Comparison of ENCODE assay signal across 8 mouse cellular contexts in the genomic region with DNA sequence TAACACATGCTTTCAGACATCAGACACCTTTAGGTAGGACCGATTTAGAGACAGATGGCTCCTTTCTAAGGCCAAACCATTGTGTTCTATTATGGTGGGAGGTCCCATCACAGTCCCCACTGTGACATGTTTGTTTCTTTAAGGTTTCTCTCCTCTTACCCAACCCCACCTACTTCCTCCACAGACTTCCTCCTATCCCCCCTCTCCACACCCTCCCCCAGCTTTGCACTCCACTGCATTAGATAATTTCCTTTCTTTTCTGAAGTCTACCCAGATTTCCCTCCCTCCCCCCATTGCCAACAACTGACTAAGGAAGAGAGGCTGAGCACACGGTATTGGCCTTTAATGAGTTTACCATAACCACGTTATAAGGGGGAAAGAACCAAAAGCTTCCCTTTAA.
DNase-seq lines count a peak whose midpoint lies in the region; ATAC-seq lines count a peak whose summit lies in the region.
"Had no signal": no experiment of that assay in that cellular context is flagged by ENCODE, and none has a peak within 500 bp of the region (broad histone marks: within the 10 kb centered on the region; RNA-seq: fewer than 3 reads in every experiment).

No protein-coding gene starts in this region.

- ATAC-seq in heart, embryonic 11.5 days (replicated peaks; ENCODE audit: insufficient number of reproducible peaks, low FRiP score, low TSS enrichment), result peak; percentile 69; the same call in 1 of the 2 replicates
- no peak for ATAC-seq in midbrain, embryonic 15.5 days (replicated peaks)

- H3K4me3 ChIP-seq in heart, embryonic 11.5 days (ENCODE audit: low read depth, low read length), result no peak overlapping the region
- no peak overlapping the region for H3K4me3 ChIP-seq in midbrain, embryonic 15.5 days
- H3K4me3 ChIP-seq: myocyte had no signal

- H3K9ac ChIP-seq in heart, embryonic 11.5 days (ENCODE audit: low read depth, low read length), result no peak overlapping the region
- H3K9ac ChIP-seq in midbrain, embryonic 15.5 days, result no peak overlapping the region

- peak; percentile 15 to 26 for DNase-seq in B cell, adult 2 months
- peak; percentile 52 for DNase-seq in CD4-positive, CD25-positive, alpha-beta regulatory T cell, adult 2 months (ENCODE audit: low read depth, low spot score)
- peak; percentile 51 for DNase-seq in kidney, postnatal 14 days
- no peak for DNase-seq in Muller cell, postnatal 12 days (ENCODE audit: inconsistent ontology term)
- no peak for DNase-seq in cerebellum, adult 11 months

- H3K4me2 ChIP-seq in heart, embryonic 11.5 days, result peak overlapping the region; percentile 48
- peak overlapping the region; percentile 28 for H3K4me2 ChIP-seq in midbrain, embryonic 15.5 days

- peaks cover 25% of the 10 kb centered on the region for H3K4me1 ChIP-seq in heart, embryonic 11.5 days (ENCODE audit: control insufficient read depth, insufficient read depth, low read length)
- peaks cover 15% of the 10 kb centered on the region for H3K4me1 ChIP-seq in midbrain, embryonic 15.5 days

- no peaks in the 10 kb centered on the region for H3K9me3 ChIP-seq in heart, embryonic 11.5 days (replicated peaks; ENCODE audit: control insufficient read depth, low read length)
- no peaks in the 10 kb centered on the region for H3K9me3 ChIP-seq in midbrain, embryonic 15.5 days

- 24% methylated on average over 3 of the region's 3 CpGs for WGBS in heart, embryonic 11.5 days (ENCODE audit: insufficient replicate concordance)
- 19% methylated on average over 3 of the region's 3 CpGs for WGBS in midbrain, embryonic 15.5 days

- no peaks in the 10 kb centered on the region for H3K36me3 ChIP-seq in heart, embryonic 11.5 days (ENCODE audit: control insufficient read depth, insufficient read depth, low read length)
- H3K36me3 ChIP-seq in midbrain, embryonic 15.5 days (replicated peaks), result no peaks in the 10 kb centered on the region

- H3K27ac ChIP-seq in heart, embryonic 11.5 days (ENCODE audit: low read depth, low read length), result peak overlapping the region; percentile 59; the same call in 1 of the 2 replicates
- peak overlapping the region; percentile 34; the same call in 1 of the 2 replicates for H3K27ac ChIP-seq in midbrain, embryonic 15.5 days

- no peaks in the 10 kb centered on the region for H3K27me3 ChIP-seq in heart, embryonic 11.5 days (ENCODE audit: control insufficient read depth, insufficient read depth, low read length)
- no peaks in the 10 kb centered on the region for H3K27me3 ChIP-seq in midbrain, embryonic 15.5 days (replicated peaks)

Comparison
In these comparisons a context has a peak if more than half of its experiments do, and no peak if none do; other contexts are left out.
1. DNase-seq: peak in B cell, adult 2 months (2 of 2), CD4-positive, CD25-positive, alpha-beta regulatory T cell, adult 2 months (single experiment) and kidney, postnatal 14 days (single experiment); none in Muller cell, postnatal 12 days (single experiment) and cerebellum, adult 11 months (single experiment).